Mouse (Mus musculus): ENCODE measurements at regions not wholly inside any gene's neighbourhood (a gene's known extent, or its start where the extent isn't known, plus 50 kb on each side); places are given as distances from the start of the nearest gene placed in this dataset.

GRCm38 (mm10) chr19:32940806-32941205 is 183.5 kb downstream of the Pten start:
- no peak for DNase-seq

DNA sequence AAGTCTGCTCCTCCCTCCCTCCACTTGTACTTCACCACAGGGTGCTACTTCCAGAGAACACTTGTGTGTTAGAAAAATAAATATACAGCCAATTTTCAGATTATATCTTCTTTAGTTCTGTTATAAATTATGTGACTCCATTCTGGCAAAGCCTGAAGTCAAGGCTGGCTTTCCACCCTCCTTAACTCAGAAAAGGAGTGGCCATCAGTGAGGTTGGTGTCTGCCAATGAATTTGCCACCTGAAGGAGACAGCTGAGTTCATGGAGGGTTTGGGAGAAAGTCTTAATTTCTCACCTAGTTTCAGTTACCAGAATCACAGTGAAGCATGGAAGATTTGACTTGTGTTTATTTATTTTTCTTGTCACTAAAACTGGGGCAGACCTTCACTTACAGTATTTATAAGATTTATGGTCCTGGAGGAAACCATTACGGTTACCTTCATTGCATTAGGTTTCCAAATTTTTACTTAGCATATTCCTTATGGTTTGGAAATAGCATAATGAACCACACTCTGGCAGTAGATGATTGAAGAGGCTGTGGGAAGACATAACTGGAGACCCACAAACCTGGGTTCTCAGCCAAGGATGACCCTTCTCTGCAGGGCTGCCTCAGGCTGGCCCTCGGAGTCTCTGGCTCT is 186.4 kb downstream of the Pten start:
- DNase-seq, result no peak

GRCm38 (mm10) chr19:32947081-32947855 is 190.0 kb downstream of the Pten start:
- peak; percentile 59 to 66 for DNase-seq

- DNase-seq, result no peak
These were observed 193.0 kb downstream of the Pten start for GRCm38 (mm10) chr19:32950252-32950651.

DNA sequence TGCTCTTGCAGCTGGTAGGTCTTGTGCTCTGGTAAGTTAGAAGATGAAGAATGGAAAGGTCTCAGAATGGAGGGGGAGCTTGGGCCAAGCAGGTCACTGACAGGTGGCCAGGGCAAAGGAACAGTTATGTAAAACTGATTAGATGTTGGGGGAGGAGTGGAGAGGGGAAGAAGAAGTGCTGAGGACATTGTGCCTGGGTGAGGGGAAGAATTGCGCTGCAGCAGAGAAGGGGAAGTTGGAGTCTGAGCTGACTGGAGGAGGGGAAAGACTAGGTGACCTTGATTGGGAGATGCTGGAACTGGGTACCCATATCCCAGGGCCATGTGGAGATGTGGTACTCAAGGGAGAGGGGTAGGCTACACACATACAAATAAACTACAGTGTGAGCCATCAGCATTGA is 193.5 kb downstream of the Pten start:
- DNase-seq, result peak in 1 of 2 experiments; percentile 14

GRCm38 (mm10) chr19:32952425-32952824 is 195.1 kb downstream of the Pten start:
- DNase-seq, result no peak

DNA sequence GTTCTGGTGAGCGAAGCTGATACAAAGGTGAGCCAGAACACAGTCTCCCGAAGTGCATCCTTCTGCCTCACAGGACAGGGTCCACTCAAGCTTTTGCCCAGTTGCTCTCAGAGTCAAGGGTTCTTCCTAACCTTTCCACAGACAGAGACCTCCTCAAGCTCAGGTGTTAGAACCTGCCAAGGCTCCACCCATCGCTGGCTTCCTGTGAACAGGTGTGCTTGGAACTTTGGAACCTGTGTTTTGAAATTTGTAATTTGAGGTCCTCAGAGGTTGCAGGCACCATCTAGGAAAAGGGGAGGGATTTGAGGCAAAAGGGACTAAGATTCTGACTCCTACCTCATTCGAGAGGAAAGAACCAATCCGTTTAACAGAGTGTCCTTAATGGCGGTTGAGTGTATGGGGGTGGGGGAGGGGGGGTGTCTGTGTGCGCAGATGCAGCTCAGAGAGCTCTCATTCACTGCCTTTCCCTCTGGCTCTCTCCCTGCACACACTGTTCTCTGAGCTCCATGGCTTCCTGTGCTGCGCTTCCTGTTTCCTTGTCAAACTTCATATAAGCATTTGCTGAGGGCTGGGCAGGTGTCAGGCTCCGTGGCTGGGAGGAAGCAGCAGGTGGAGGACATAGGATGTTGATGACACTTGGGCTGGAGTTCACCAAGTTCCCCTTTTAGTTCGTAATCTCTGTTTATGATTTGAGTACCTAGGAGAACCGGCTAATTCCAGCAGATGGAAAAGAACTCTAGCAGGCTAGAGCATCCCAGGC is 195.8 kb downstream of the Pten start:
- no peak for DNase-seq

DNA sequence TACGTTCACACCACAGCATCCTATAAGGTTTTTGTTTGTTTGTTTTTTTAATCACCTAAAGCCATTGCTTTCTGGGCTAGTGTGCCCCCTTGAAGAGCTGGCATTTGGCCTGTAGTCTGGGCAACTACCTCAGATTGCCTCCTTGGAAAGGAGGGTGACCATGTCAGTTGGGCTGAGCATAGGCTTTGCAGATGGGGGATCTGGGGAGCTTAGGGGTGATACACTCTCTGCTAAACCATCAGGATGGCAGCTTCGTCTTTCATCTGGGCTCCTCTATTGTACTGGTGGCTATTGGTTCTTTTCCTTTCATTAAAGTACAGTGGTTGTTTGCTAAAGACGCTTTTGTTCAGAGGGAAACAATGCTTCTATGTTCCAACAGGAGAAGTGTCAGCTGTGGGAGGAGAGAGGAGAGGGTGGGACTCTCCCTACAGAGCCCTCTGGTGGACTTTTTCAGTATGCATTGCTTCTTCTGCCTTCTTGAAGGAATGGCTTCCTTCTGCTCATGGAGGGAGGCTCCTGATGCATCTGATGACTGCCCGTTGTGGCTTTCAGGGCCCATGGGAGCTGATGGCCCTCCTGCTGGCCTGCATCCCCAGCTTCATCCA is 196.8 kb downstream of the Pten start:
- DNase-seq, result peak; percentile 38 to 44

DNA sequence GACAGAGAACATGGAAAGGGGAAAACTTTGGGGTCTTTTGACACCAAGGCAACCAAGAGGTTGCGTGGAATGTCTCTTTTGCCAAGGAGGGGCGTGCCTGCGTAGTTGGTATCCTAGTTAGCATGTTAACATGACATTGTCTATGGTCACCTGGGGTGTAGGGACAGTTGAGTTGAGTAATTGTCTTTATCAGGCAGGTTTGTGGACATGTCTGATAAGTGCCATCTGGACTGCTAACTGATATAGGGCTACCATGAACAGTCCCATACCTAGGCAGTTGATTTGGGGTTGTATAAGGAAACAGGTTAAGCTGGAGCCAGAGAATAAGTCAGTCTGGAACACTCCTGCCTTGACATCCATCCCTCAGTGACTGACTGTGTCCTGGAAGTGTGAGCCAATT is 197.6 kb downstream of the Pten start:
- DNase-seq, result no peak

GRCm38 (mm10) chr19:32956143-32956915 is 199.0 kb downstream of the Pten start:
- no peak for DNase-seq

DNA sequence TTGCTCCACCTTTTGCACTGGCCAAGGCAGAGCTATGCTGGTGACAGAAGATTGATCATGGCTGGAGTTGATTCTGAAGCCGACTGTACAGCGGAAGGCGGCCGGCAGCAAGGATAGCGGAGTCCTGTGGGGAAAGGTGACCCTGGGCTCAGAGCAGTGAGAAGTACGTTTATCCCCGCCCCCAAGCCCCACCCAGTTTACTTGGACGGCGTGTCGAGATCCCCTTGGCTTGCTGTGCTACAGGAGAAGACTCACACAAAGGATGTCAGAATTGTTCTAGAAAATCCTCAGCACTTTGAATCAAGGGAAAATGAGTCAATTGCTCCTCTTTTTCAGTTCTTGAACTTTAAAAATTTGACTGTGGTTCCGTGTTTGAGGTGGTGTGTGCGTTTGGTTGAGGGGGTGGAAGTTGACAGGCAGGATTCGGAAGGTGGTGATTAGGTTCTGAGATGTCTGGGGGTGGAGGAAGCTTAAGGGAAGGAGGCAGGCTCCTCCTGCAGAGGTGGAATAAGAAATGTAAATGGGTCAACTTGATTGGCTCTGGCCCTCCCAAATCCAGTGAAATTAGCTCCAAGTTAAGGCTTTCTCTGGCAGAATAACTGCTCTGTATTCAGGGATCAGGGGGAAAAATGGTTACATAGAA is 199.7 kb downstream of the Pten start:
- no peak for DNase-seq

DNA sequence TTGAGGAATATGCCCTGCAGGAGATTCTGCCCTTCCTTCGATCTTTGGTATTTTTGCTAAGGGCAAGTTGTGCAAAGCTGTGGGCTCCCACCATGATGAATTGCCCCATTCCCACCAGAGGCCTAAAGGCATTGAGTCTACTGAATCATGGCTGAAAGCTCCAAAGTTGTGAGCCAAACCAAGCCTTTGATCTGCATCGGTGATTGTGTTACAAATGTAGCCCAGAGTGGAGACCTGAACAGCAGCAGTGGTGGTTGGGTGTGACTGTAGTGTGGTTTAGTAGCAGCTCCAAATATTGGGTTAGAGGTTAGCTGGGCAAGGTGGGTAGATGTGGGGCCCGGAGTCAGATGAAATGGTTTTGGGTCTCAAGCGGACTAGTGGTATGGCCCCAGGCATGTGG is 201.0 kb downstream of the Pten start:
- no peak for DNase-seq

- DNase-seq, result no peak
These were observed 201.5 kb downstream of the Pten start for GRCm38 (mm10) chr19:32958791-32959190.

- peak; percentile 64 to 81 for DNase-seq
These were observed 202.5 kb downstream of the Pten start for GRCm38 (mm10) chr19:32959844-32960195.

DNA sequence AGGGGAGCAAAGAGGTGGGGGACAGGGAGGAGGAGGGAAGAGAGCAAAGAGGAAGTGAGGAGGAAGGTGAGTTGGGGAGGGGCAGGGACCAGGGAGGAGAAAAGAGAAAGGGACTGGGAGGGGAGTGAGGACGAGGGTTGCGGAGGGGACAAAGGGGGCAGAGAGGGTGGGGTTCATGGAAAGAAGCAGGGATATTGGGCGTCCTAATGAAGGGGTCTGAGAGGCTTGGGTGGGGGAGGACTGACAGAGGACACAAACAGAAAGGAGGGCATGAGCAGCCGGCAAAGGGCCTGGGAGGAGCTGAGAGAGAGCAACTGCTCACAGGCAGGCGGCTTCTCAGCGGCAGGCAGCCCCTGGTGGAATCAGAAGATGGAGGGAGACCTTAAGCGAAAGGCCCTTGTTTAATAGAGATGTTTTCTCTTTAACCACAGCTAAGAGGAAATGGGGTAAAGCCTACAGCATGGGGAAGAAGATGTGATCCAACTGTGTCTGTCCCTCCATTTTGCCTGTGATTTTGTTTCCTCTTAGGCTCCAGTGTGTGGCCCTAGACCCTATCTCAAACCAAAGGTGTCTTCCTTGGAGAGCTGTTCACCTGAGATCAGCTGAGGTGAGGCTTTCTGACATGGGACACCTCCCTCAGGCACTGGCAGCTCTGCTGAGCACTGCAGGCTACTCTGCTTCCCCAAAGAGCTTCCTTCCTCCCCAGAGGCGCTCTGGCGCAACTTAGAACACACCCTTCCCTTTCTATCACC is 203.1 kb downstream of the Pten start:
- peak; percentile 19 to 39 for DNase-seq

- DNase-seq, result no peak
These were observed 204.2 kb downstream of the Pten start for GRCm38 (mm10) chr19:32961525-32961924.

DNA sequence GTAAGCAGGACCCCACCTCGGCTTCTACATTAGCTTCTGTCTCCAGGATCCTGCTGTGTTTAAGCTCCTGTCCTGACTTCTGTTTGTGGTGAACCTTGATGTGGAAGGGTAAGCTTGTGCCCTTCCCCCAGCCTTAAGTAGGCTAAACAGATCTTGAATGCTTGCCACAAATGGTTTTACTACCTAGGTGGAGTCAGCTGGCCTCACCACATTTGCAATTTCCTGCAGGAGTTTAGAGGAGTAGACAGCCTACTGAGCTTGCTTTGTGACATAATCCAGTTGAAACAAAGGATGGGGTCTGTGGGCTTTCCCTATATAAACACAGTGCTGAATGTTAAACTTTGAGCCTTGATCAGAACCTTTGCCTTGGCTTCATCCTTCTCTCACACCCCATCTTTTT is 206.7 kb downstream of the Pten start:
- peak; percentile 18 to 50 for DNase-seq

GRCm38 (mm10) chr19:32965488-32965887 is 208.2 kb downstream of the Pten start:
- no peak for DNase-seq

DNA sequence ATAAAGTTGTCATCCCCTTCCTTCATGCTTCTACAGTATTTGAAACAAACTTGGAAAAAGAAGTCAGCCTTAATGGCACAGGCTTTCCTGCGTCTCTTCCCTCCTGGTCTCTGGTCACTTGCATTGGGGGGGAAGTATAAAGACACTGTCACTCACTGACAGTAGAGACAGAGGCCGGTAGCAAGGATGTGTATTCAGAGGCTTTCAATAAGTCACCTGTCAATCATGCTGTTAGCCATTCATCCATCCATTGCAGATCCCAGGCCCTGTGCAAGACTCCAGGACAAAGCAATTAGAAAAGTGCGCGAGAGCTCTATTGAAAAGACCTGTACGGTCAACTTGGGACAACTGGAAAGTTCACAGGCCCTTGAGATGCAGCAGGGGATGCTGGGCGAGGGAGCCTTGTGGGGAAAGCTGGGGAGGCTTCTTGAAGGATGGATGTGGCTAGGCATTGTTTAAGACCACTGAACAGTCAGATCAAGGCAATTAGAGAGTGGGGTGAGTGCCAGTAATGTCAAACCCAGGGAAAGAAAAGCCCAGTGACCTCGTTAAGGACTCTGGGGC is 212.0 kb downstream of the Pten start:
- DNase-seq, result no peak

- DNase-seq, result no peak
These were observed 214.8 kb downstream of the Pten start for GRCm38 (mm10) chr19:32972116-32972515.

DNA sequence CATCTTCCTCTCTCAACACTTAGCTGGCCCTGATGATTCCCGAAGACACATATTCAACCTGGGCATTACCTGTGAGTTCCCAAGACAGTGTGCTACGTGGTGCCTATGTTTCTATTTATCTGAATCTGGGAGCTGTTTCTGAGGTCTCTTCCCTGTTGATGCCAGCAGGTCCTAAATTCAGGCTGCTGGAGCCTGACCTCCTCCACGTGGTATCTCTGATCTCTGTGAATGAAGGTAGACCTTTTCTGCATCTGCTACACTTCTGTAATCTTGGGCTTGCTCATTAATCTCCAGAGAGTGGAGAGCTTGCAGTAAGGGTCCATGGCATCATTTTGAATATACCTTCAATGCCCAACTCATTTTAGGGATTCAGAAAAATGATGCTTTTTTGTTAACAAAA is 215.8 kb downstream of the Pten start:
- DNase-seq, result no peak
